Mouse (Mus musculus): ENCODE measurements around the gene Sdhaf1.

- TF ChIP-seq CTCF (IDR thresholded peaks at IDR 0.05; ENCODE audit: control insufficient read depth, insufficient read depth, insufficient replicate concordance, low read depth, low read length), result no peak; the same call in 1 of the 2 replicates
- no peak for TF ChIP-seq POLR2A (IDR thresholded peaks at IDR 0.05; ENCODE audit: control insufficient read depth, low read depth, low read length)
These were observed 9.0 kb upstream of the Sdhaf1 start for GRCm38 (mm10) chr7:30332622-30333259.
